Mouse (Mus musculus): ENCODE results near the gene Col6a1.

GRCm38 (mm10) chr10:76717026-76717425 is 8.9 kb downstream of the Col6a1 start:
- TF ChIP-seq CTCF (IDR thresholded peaks at IDR 0.05; ENCODE audit: extremely low read depth, insufficient read depth, low read length), result no peak
- TF ChIP-seq POLR2A (IDR thresholded peaks at IDR 0.05; ENCODE audit: extremely low read depth, insufficient read depth, low read length), result no peak

Measured in cortical plate, adult 2 months (tissue).